Mouse (Mus musculus) thymus, postnatal 36 days (tissue): ENCODE measurements around the gene Elk4.

Source experiments
- DNase-seq, 2 experiments: peaks; one replicate each; pipeline ENCODE4 v3.0.0; 2022; ENCODE audit warnings: mixed read lengths in 2 of 2

Elk4 gene

GRCm38 (mm10) chr1:132007282-132007815 is at the start of gene Elk4:
Elk4 (plus strand) TSS chr1:132007607.
- DNase-seq = peak; percentile 89 to 92

GRCm38 (mm10) chr1:131961004-131961403 is 46.4 kb upstream of the Elk4 start:
- DNase-seq = no peak

GRCm38 (mm10) chr1:131962606-131963084 is 44.8 kb upstream of the Elk4 start, which contains the start of gene Slc45a3:
Slc45a3 (plus strand) TSS chr1:131962967.
- no peak for DNase-seq

GRCm38 (mm10) chr1:131963085-131963951 is 44.1 kb upstream of the Elk4 start:
- DNase-seq = peak in 1 of 2 experiments; percentile 44

GRCm38 (mm10) chr1:131964100-131964499 is 43.3 kb upstream of the Elk4 start:
- no peak for DNase-seq

- DNase-seq = no peak
Measured at GRCm38 (mm10) chr1:131964580-131964979, 42.8 kb upstream of the Elk4 start.

- no peak for DNase-seq
Measured at GRCm38 (mm10) chr1:131965818-131966217, 41.6 kb upstream of the Elk4 start.

GRCm38 (mm10) chr1:131967336-131967735 is 40.1 kb upstream of the Elk4 start:
- no peak for DNase-seq

GRCm38 (mm10) chr1:131968556-131968955 is 38.9 kb upstream of the Elk4 start:
- DNase-seq = no peak

GRCm38 (mm10) chr1:131968983-131969382 is 38.4 kb upstream of the Elk4 start:
- DNase-seq = no peak

GRCm38 (mm10) chr1:131969825-131970224 is 37.6 kb upstream of the Elk4 start:
- no peak for DNase-seq

- DNase-seq = no peak
Measured at GRCm38 (mm10) chr1:131970322-131970660, 37.1 kb upstream of the Elk4 start.

GRCm38 (mm10) chr1:131970661-131971520 is 36.5 kb upstream of the Elk4 start:
- DNase-seq = peak in 1 of 2 experiments; percentile 32

GRCm38 (mm10) chr1:131971771-131972497 is 35.5 kb upstream of the Elk4 start:
- no peak for DNase-seq

GRCm38 (mm10) chr1:131972498-131973334 is 34.7 kb upstream of the Elk4 start:
- DNase-seq = no peak

- DNase-seq = no peak
Measured at GRCm38 (mm10) chr1:131973991-131974390, 33.4 kb upstream of the Elk4 start.

- DNase-seq = no peak
Measured at GRCm38 (mm10) chr1:131976886-131977285, 30.5 kb upstream of the Elk4 start.

- DNase-seq = no peak
Measured at GRCm38 (mm10) chr1:131980471-131980870, 26.9 kb upstream of the Elk4 start.

- DNase-seq = peak; percentile 72 to 75
Measured at GRCm38 (mm10) chr1:131981378-131982013, 25.9 kb upstream of the Elk4 start.

- peak; percentile 82 to 84 for DNase-seq
Measured at GRCm38 (mm10) chr1:131982907-131983306, 24.5 kb upstream of the Elk4 start.

- DNase-seq = no peak
Measured at GRCm38 (mm10) chr1:131983806-131984205, 23.6 kb upstream of the Elk4 start.
